Mouse (Mus musculus) hindbrain, embryonic 13.5 days (tissue): ENCODE data around the gene Ebpl. TPM values are rescaled to one million over a fixed set of nuclear protein-coding genes. Genes with fewer than 3 reads are reported as not detected.
"Not testable (repeated sequence)": the region's sequence is repeated elsewhere in the genome, so short reads cannot be mapped to it uniquely, and the experiment has no call there.

ENCODE experiments used
- ATAC-seq: fragments of 200-750 bp; cut with Nextera tagmentation; 2 replicates; pipeline ENCODE4 v1.8.0; 2017; ENCODE audit warnings: moderate TSS enrichment; ENCODE audit not compliant: low FRiP score
- H3K27ac ChIP-seq: fragments of 300-500 bp; sonication (generic); 2 replicates; pipeline ENCODE4 v1.5.1; 2015; ENCODE audit warnings: inconsistent platforms, mild to moderate bottlenecking, moderate library complexity
- H3K27me3 ChIP-seq: fragments of 300-500 bp; sonication (generic); 2 replicates; pipeline ENCODE4 v1.6.1; 2015; ENCODE audit warnings: mild to moderate bottlenecking, inconsistent platforms
- H3K36me3 ChIP-seq: fragments of 300-500 bp; sonication (generic); 2 replicates; pipeline ENCODE4 v1.6.1; 2015; ENCODE audit warnings: mild to moderate bottlenecking, inconsistent platforms
- H3K4me1 ChIP-seq: fragments of 300-500 bp; sonication (generic); replicated peaks from 2 replicates; pipeline ENCODE4 v1.6.1; 2015; ENCODE audit warnings: inconsistent platforms
- H3K4me2 ChIP-seq: fragments of 300-500 bp; sonication (generic); 2 replicates; pipeline ENCODE4 v1.6.1; 2015; ENCODE audit warnings: inconsistent platforms, mild to moderate bottlenecking, moderate library complexity
- H3K4me3 ChIP-seq: fragments of 300-500 bp; sonication (generic); 2 replicates; pipeline ENCODE4 v1.5.1; 2015; ENCODE audit warnings: mild to moderate bottlenecking, inconsistent platforms
- H3K9ac ChIP-seq: fragments of 300-500 bp; sonication (generic); 2 replicates; pipeline ENCODE4 v1.6.1; 2015; ENCODE audit warnings: mild to moderate bottlenecking, inconsistent platforms
- H3K9me3 ChIP-seq: fragments of 300-500 bp; sonication (generic); 2 replicates; pipeline ENCODE4 v1.6.1; 2016; ENCODE audit warnings: inconsistent platforms
- WGBS: fragments of 180-500 bp; shearing (Covaris S2); methylation state at CpG from one replicate; pipeline ENCODE4 v1.1.7; 2015; 5-methylcytosine and 5-hydroxymethylcytosine counted together
- polyA plus RNA-seq: library from polyadenylated mRNA; unstranded; fragments of >200 nt; fragmentation: Nextera tagmentation; extraction: Ambion mirVana; gene quantifications from 2 replicates; pipeline ENCODE4 v1.2.1, GENCODE M21; 2015

The Ebpl gene
- polyA plus RNA-seq, 1 experiment from 2014 or later: 10.3 TPM

DNA sequence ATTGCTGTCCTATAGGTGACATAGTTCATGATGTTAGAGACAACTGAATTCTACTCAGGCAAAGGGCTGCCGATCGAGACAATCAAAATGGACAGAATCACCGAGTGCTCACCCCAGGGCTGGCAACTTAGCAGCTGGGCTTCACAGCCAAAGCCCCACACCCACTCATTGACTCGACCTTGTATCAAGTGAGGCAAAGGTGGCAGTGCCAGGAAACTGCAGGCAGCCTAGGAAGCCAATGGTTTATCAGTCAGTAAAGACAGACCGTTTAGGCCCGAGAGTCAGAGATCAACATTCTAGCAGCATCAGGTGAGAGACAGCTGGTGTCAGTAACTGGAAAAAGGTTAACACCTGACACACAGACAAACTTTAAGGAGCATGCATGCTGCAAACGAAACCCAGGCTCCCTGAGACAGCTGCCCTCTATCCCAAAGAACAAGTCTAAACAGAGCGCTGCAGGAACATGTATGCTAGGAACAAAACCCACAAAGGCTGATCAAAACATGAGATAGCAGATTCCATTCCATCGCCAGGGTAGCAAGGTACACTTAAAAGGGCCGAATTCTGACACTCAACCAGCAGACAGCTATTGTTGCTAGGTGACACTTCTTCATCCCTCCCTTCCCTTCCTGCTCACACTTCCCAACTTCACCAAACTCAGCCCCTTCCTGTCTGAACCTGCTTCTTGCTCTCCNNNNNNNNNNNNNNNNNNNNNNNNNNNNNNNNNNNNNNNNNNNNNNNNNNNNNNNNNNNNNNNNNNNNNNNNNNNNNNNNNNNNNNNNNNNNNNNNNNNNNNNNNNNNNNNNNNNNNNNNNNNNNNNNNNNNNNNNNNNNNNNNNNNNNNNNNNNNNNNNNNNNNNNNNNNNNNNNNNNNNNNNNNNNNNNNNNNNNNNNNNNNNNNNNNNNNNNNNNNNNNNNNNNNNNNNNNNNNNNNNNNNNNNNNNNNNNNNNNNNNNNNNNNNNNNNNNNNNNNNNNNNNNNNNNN lies 5.7 kb downstream of the Ebpl start:
- Histone ChIP-seq H3K9ac (no peak overlapping the region), H3K4me3 (no peak overlapping the region), H3K27me3 (no peaks in the 10 kb centered on the region), H3K4me1 (peaks cover under 1% of the 10 kb centered on the region; the same call in 1 of the 2 replicates), H3K9me3 (no peaks in the 10 kb centered on the region), H3K27ac (no peak overlapping the region), H3K36me3 (no peaks in the 10 kb centered on the region; the same call in 1 of the 2 replicates), H3K4me2 (no peak overlapping the region)
- 85% methylated on average over 10 of the region's 10 CpGs for WGBS
- ATAC-seq: no peak

DNA sequence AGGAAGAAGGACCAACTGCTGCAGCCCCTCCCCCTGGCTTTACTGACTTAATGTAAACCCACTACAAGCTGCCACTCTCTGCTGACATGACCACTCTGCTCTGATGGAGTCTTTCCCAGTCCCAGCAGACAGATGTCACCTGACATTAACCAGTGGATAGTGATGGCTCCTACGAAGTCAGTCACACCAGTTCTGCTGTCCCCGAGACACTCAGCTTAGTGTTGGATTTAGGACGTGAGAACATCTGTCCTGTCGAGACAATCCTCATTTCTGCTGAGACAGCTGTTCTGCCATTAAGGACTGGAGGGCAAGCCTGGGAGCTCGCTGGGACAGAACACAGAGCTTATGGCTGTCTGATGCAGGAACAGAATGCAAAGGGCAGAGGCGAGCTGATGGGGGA lies 9.4 kb downstream of the Ebpl start:
- H3K27me3 ChIP-seq: no peaks in the 10 kb centered on the region
- H3K9ac ChIP-seq: no peak overlapping the region
- no peak for ATAC-seq
- H3K4me1 ChIP-seq: no peaks in the 10 kb centered on the region; the same call in 1 of the 2 replicates
- H3K4me3 ChIP-seq: no peak overlapping the region
- H3K36me3 ChIP-seq: no peaks in the 10 kb centered on the region
- 70% methylated on average over 6 of the region's 6 CpGs for WGBS
- no peak overlapping the region for H3K4me2 ChIP-seq
- H3K27ac ChIP-seq: no peak overlapping the region
- H3K9me3 ChIP-seq: no peaks in the 10 kb centered on the region

DNA sequence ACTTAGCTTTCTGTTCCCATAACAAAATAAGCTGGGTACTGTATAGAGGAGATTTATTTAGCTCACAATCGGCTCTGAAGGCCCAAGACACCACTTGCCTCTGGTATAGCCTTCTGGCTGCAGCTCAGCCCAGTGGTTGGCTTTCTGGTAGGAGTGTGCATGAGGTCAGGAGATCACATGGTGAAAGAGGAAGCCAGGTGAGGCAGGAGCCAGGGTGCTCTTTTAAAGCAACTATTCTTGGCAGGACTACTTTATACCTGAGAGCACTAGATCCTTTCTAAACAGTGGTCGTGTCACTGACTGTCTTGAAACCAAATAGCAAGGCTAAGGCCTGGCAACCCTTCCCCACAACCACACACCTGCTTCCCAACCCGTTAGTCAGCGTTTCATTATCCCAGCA lies 10.4 kb downstream of the Ebpl start:
- H3K36me3 ChIP-seq: no peaks in the 10 kb centered on the region
- H3K4me2 ChIP-seq: no peak overlapping the region
- H3K4me3 ChIP-seq: no peak overlapping the region
- no peak overlapping the region for H3K27ac ChIP-seq
- ATAC-seq: no peak
- H3K9me3 ChIP-seq: no peaks in the 10 kb centered on the region
- no peak overlapping the region for H3K9ac ChIP-seq
- H3K27me3 ChIP-seq: no peaks in the 10 kb centered on the region
- 93% methylated on average over 4 of the region's 4 CpGs for WGBS
- no peaks in the 10 kb centered on the region; the same call in 1 of the 2 replicates for H3K4me1 ChIP-seq

DNA sequence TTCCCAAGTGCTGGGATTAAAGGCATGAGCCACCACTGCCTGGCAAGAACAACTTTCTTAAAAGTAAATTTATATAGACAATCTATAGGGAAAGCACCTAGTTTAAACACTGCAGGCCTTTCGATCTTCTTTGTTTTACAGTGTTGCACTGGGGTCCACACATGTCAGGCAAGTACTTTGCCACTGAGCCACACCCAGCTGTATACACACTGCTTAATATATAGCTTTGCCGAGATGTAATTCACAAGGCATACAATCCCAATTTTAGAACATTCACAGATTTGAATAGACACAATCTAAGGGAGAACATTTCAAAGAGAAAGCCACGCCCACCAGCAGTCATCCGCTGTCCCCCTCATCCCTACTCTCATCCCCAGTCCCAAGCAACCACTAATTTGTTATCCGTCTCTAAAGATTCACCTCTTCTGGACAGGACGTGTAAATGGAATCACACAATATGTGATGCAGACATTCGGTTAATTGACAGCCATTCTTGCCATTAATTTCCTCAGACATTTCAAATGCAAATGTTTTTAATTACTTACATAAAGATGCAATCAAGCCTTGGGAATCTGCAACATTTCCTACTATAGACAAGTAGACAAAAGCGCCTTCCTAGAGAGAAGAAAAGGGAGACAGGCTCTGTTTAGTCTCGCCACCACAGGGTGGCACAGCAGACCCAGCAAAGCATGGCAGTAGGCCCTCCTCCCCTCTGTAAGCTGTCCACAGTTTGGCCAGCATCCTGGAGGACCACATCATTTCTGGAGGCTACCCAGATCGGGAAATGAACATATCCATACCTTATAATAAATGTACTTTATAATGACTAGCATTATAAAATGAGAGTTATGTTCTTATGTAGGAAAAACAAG lies 13.2 kb downstream of the Ebpl start:
- H3K4me1 ChIP-seq: no peaks in the 10 kb centered on the region; the same call in 1 of the 2 replicates
- no peaks in the 10 kb centered on the region for H3K27me3 ChIP-seq
- no peaks in the 10 kb centered on the region for H3K36me3 ChIP-seq
- H3K9me3 ChIP-seq: no peaks in the 10 kb centered on the region
- WGBS: 52% methylated on average over 10 of the region's 10 CpGs
- H3K27ac ChIP-seq: no peak overlapping the region
- H3K4me2 ChIP-seq: no peak overlapping the region
- ATAC-seq: peak; percentile 74
- no peak overlapping the region for H3K9ac ChIP-seq
- H3K4me3 ChIP-seq: no peak overlapping the region

GRCm38 (mm10) chr14:61344590-61344989 lies 15.6 kb downstream of the Ebpl start:
- WGBS: 72% methylated on average over 5 of the region's 5 CpGs
- ATAC-seq: no peak
- Histone ChIP-seq H3K36me3 (no peaks in the 10 kb centered on the region), H3K4me1 (no peaks in the 10 kb centered on the region; the same call in 1 of the 2 replicates), H3K9ac (no peak overlapping the region), H3K27ac (no peak overlapping the region), H3K4me3 (no peak overlapping the region), H3K27me3 (no peaks in the 10 kb centered on the region), H3K4me2 (no peak overlapping the region), H3K9me3 (no peaks in the 10 kb centered on the region)

DNA sequence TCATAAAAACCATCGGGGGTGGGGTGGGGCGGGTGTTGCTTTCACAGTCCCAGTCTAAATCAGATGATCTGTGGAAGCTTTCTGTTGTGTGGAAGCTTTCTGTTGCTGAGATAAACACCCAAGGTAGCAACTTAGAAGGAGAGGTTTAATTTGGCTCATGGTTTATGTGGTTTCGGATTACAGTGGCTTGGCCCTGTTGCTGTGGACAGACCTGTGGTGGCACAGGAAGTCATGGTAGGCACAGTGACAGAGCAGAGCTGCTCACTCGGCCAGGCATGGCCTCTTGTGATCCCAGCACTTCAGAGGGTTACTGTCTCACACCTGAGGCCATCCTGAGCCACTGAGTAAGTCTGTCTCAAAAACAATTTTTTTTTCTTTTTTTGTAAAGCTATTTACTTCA lies 20.9 kb downstream of the Ebpl start:
- peaks cover 6% of the 10 kb centered on the region; the same call in 1 of the 2 replicates for H3K36me3 ChIP-seq
- ATAC-seq: no peak
- H3K4me1 ChIP-seq: no peaks in the 10 kb centered on the region
- no peaks in the 10 kb centered on the region for H3K9me3 ChIP-seq
- no peak overlapping the region for H3K4me3 ChIP-seq
- H3K9ac ChIP-seq: no peak overlapping the region
- H3K27me3 ChIP-seq: no peaks in the 10 kb centered on the region
- no peak overlapping the region for H3K4me2 ChIP-seq
- WGBS: 89% methylated on average over 4 of the region's 4 CpGs
- H3K27ac ChIP-seq: no peak overlapping the region

DNA sequence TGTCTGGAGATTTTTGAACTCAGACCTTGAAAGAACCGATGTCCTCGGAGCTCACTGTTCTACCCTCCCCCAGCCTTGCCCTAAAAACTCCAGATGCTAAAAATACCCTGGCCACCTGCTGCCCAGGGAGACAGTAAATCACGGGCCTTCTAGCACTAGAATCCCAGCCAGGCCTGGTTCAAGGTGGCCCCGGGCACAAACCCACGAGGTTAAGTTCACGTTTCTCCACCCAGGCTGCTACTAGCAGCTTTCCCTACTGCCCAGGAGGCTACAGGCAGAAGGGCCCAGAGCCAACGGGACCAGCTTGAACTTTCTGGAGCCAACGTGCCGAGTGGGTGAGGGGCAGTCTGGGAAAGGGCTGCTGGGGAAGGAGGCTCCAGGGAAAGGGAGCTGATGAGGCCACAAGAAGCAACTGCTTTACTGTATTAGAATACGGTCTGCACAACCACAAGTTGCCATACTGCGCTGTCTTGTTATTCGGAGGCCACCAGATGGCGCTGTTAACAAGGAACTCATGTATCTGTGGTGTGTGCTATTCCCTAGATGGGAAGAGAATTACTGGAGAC lies 29.2 kb downstream of the Ebpl start:
- peak overlapping the region; percentile 26 for H3K4me2 ChIP-seq
- H3K9me3 ChIP-seq: no peaks in the 10 kb centered on the region
- H3K9ac ChIP-seq: no peak overlapping the region
- peak overlapping the region; percentile 67 for H3K27ac ChIP-seq
- peak; percentile 76 for ATAC-seq
- H3K27me3 ChIP-seq: no peaks in the 10 kb centered on the region
- peaks cover 24% of the 10 kb centered on the region for H3K4me1 ChIP-seq
- peaks cover 6% of the 10 kb centered on the region; the same call in 1 of the 2 replicates for H3K36me3 ChIP-seq
- 22% methylated on average over 13 of the region's 13 CpGs for WGBS
- H3K4me3 ChIP-seq: no peak overlapping the region

GRCm38 (mm10) chr14:61330591-61330990 lies 29.6 kb downstream of the Ebpl start:
- Histone ChIP-seq H3K4me3 (no peak overlapping the region), H3K4me1 (peaks cover 24% of the 10 kb centered on the region), H3K9me3 (no peaks in the 10 kb centered on the region), H3K4me2 (peak overlapping the region; percentile 26; the same call in 1 of the 2 replicates), H3K27me3 (no peaks in the 10 kb centered on the region), H3K27ac (peak overlapping the region; percentile 67), H3K9ac (no peak overlapping the region), H3K36me3 (peaks cover 2% of the 10 kb centered on the region; the same call in 1 of the 2 replicates)
- peak; percentile 54 for ATAC-seq
- 55% methylated on average over 11 of the region's 11 CpGs for WGBS

DNA sequence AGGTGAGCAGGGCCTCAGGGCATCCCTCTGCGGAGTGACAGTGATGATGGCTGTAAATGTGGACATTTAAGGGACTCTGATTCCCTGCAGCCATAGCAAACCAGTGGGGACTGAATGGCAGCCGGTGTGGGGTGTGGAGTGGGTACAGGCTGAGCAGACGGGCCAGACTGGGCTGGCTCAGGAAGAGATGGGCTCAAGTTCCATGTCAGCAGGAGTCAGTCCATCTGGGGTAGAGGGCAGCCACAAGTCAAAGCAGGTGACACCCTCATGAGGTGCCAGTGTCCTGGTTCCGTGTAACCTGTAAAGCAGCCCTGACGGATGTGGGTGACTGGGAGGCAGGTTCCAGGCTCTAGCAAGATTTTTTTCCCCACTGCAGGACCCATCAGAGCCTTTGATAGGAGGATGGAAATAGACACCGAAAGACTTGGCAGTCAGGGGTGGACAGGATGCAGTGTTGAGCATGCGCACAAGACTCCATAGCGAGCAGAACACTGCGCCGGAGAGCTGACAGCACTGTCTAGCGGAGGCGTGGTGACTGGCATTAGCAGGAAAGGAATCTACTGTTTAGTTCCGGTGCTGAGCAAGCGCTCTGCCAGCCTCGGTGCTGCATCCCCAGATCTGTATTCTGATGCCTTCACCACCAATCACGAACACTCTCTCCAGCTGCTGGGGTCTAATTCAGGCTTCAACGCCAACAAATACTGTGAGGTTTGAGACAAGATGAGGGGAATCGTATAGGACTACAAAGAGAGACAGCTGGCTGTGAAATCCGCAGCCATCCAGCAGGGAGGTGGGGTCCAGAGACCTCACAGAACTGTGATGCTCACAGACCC lies 32.4 kb downstream of the Ebpl start:
- WGBS: 34% methylated on average over 19 of the region's 19 CpGs
- peak; percentile 88 for ATAC-seq
- Histone ChIP-seq H3K4me1 (peaks cover 24% of the 10 kb centered on the region), H3K27me3 (no peaks in the 10 kb centered on the region), H3K9ac (peak overlapping the region; percentile 68), H3K4me3 (peak overlapping the region; percentile 30), H3K9me3 (peaks cover 4% of the 10 kb centered on the region), H3K36me3 (no peaks in the 10 kb centered on the region), H3K4me2 (peak overlapping the region; percentile 52), H3K27ac (peak overlapping the region; percentile 75)

DNA sequence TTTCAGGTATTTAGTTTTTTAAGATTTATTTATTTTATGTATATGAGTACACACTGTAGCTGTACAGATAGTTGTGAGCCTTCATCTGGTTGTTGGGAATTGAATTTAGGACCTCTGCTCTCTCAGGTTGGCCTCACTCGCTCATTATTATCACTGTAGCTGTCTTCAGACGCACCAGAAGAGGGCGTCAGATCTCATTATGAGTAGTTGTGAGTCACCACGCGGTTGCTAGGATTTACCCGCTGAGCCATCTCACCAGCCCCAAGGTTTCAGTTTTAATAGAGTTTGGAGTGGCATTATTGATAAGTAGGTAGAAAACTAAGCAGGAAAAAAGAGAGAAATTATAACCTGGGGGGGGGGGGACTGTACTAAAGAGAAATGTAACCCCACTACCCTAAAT lies 33.2 kb downstream of the Ebpl start:
- not testable (repeated sequence) for H3K36me3 ChIP-seq, H3K27ac ChIP-seq, H3K27me3 ChIP-seq, ATAC-seq, H3K4me2 ChIP-seq, H3K9ac ChIP-seq, H3K4me3 ChIP-seq
- WGBS: 24% methylated on average over 6 of the region's 6 CpGs
- peaks cover 24% of the 10 kb centered on the region for H3K4me1 ChIP-seq
- H3K9me3 ChIP-seq: peaks cover 10% of the 10 kb centered on the region

DNA sequence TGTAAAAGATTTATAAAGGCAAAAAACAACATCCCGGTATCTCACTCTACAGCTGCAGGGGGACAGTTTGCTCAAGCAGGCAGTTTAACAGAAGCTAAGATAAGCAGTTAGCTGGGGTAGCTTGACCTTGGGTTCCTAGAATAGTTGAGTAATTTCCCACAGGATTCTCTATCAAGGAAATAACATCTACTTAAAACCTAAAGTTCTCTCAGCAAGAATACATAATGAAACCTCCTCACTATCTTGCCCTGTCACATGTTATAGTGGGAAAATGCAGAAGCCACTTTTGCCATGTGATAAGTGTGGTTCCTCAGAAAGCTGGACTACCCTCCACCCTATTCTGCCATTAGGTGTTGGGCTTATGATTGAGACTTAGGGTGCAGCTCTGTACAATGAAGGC lies 37.5 kb downstream of the Ebpl start:
- H3K9me3 ChIP-seq: peaks cover 10% of the 10 kb centered on the region
- no peak overlapping the region for H3K4me3 ChIP-seq
- WGBS: 100% methylated on average over 1 of the region's 1 CpGs
- no peak overlapping the region for H3K9ac ChIP-seq
- 0 out of 2 replicates have a peak, but pooled peaks cover 3% of the 10 kb centered on the region for H3K36me3 ChIP-seq
- ATAC-seq: no peak
- H3K27ac ChIP-seq: no peak overlapping the region
- H3K4me1 ChIP-seq: peaks cover 7% of the 10 kb centered on the region; the same call in 1 of the 2 replicates
- no peak overlapping the region for H3K4me2 ChIP-seq
- no peaks in the 10 kb centered on the region for H3K27me3 ChIP-seq
